Comparison of ENCODE assay signal across 8 mouse cellular contexts in genomic region chr2:31294985-31295384, GRCm38 (mm10). TPM values are rescaled to one million over a fixed set of nuclear protein-coding genes. Genes with fewer than 3 reads are reported as not detected.
DNase-seq lines count a peak whose midpoint lies in the region; ATAC-seq and TF ChIP-seq lines count a peak whose summit lies in the region.

No protein-coding gene starts in this region.

- WGBS in liver, embryonic 12.5 days (ENCODE audit: insufficient replicate concordance) = 0% methylated on average over 4 of the region's 4 CpGs
- 0% methylated on average over 4 of the region's 4 CpGs for WGBS in liver, embryonic 14.5 days (ENCODE audit: insufficient replicate concordance)

- H3K9me3 ChIP-seq in liver, embryonic 12.5 days (replicated peaks) = no peaks in the 10 kb centered on the region
- H3K9me3 ChIP-seq in liver, embryonic 14.5 days (ENCODE audit: control insufficient read depth, low read length) = no peaks in the 10 kb centered on the region

- H3K4me1 ChIP-seq in liver, embryonic 12.5 days = peaks cover 12% of the 10 kb centered on the region
- peaks cover 4% of the 10 kb centered on the region for H3K4me1 ChIP-seq in bone marrow macrophage, adult 2 months (ENCODE audit: control insufficient read depth, insufficient read depth, low read length)
- H3K4me1 ChIP-seq in liver, embryonic 14.5 days (replicated peaks; ENCODE audit: control insufficient read depth in 2 of 2, insufficient read depth in 2 of 2, low read length in 1 of 2) = peaks cover 0 to 4% of the 10 kb centered on the region in 2 experiments; a peak in 2 of 4 replicates

- H3K9ac ChIP-seq in liver, embryonic 12.5 days = no peak overlapping the region
- H3K9ac ChIP-seq in liver, embryonic 14.5 days (replicated peaks) = no peak overlapping the region

- no peaks in the 10 kb centered on the region for H3K27me3 ChIP-seq in liver, embryonic 12.5 days (replicated peaks)
- H3K27me3 ChIP-seq in liver, embryonic 14.5 days (ENCODE audit: control insufficient read depth, insufficient read depth, low read length) = no peaks in the 10 kb centered on the region

- no peak for ATAC-seq in liver, embryonic 12.5 days
- ATAC-seq in liver, embryonic 14.5 days (ENCODE audit: insufficient read depth) = no peak

- H3K27ac ChIP-seq in liver, embryonic 12.5 days = no peak overlapping the region
- no peak overlapping the region for H3K27ac ChIP-seq in bone marrow macrophage, adult 2 months (ENCODE audit: insufficient read depth, low read depth, low read length)
- no peak overlapping the region for H3K27ac ChIP-seq in liver, embryonic 14.5 days

- no peaks in the 10 kb centered on the region for H3K36me3 ChIP-seq in liver, embryonic 12.5 days
- no peaks in the 10 kb centered on the region for H3K36me3 ChIP-seq in liver, embryonic 14.5 days (replicated peaks; ENCODE audit: control insufficient read depth, insufficient read depth, low read depth)

- peak; percentile 74 for DNase-seq in liver
- DNase-seq in forelimb bud, embryonic 11.5 days (ENCODE audit: low read depth, low spot score) = peak; percentile 54
- DNase-seq in kidney, postnatal 14 days = peak; percentile 76
- peak; percentile 9 to 20 (median 20) for DNase-seq in liver, embryonic 14.5 days (ENCODE audit: low read depth in 3 of 3, low spot score in 3 of 3)
- peak; percentile 39 for DNase-seq in retina, postnatal 7 days (ENCODE audit: low read depth, low spot score)
- DNase-seq in urinary bladder, adult 18-20 months (ENCODE audit: low spot score in 2 of 2) = peak; percentile 35 to 67

- no peak overlapping the region for H3K4me2 ChIP-seq in liver, embryonic 12.5 days
- no peak overlapping the region for H3K4me2 ChIP-seq in liver, embryonic 14.5 days (ENCODE audit: low read depth)

- no peak for TF ChIP-seq POLR2A in bone marrow macrophage, adult 2 months (IDR thresholded peaks at IDR 0.05; ENCODE audit: borderline replicate concordance, low read depth, low read length)

- no peak overlapping the region for H3K4me3 ChIP-seq in liver, embryonic 12.5 days
- no peak overlapping the region for H3K4me3 ChIP-seq in bone marrow macrophage, adult 2 months (ENCODE audit: insufficient read depth, low read length)
- H3K4me3 ChIP-seq in liver, embryonic 14.5 days (ENCODE audit: insufficient read depth in 1 of 2, low read depth in 2 of 2, low read length in 2 of 2) = no peak overlapping the region

- peak; percentile 88 for TF ChIP-seq CTCF in bone marrow macrophage, adult 2 months (IDR thresholded peaks at IDR 0.05; ENCODE audit: low read depth, low read length)
- peak; percentile 95 for TF ChIP-seq CTCF in liver, embryonic 14.5 days (IDR thresholded peaks at IDR 0.05; ENCODE audit: low read depth)

- no peak for TF ChIP-seq EP300 in liver, embryonic 14.5 days (IDR thresholded peaks at IDR 0.05; ENCODE audit: low read depth)

RNA-seq across cellular contexts. Expression of gene Hmcn2, which starts 19.2 kb away (rescaled TPM):
- polyA plus RNA-seq in liver, embryonic 12.5 days (2016; fragmentation: Nextera tagmentation; extraction: Ambion mirVana) = 0.35 and 0.36 TPM in 2 replicates
- polyA plus RNA-seq in bone marrow macrophage, adult 2 months (2012; ENCODE audit: insufficient read depth, insufficient read length, missing spikeins) = not detected in 2 replicates
- polyA plus RNA-seq in liver, embryonic 14.5 days (2012; rRNA removed) = 0.21 and 0.27 TPM in 2 replicates
- polyA plus RNA-seq in liver, embryonic 14.5 days (2014; fragmentation: Nextera tagmentation; extraction: Ambion mirVana) = 0.10 and 0.14 TPM in 2 replicates

RNA-seq across cellular contexts. Expression of gene Ncs1, which starts 49.4 kb away (rescaled TPM):
- 4.3 and 4.5 TPM in 2 replicates for polyA plus RNA-seq in liver, embryonic 12.5 days (2016; fragmentation: Nextera tagmentation; extraction: Ambion mirVana)
- 1.3 and 2.5 TPM in 2 replicates for polyA plus RNA-seq in bone marrow macrophage, adult 2 months (2012; ENCODE audit: insufficient read depth, insufficient read length, missing spikeins)
- 0.37 and 0.42 TPM in 2 replicates for polyA plus RNA-seq in liver, embryonic 14.5 days (2012; rRNA removed)
- polyA plus RNA-seq in liver, embryonic 14.5 days (2014; fragmentation: Nextera tagmentation; extraction: Ambion mirVana) = 0.97 and 1.4 TPM in 2 replicates

Comparison
In these comparisons a context has a peak if more than half of its experiments do, and no peak if none do; other contexts are left out.
1. DNase-seq: peak in every context shown above with its lines; median percentile 76 in kidney, postnatal 14 days; 74 in liver; 54 in forelimb bud, embryonic 11.5 days; 51 in urinary bladder, adult 18-20 months; 39 in retina, postnatal 7 days; 20 in liver, embryonic 14.5 days.